Mouse (Mus musculus) layer of hippocampus, adult 9-10 months (tissue): ENCODE results near the gene Sgms2.

Source experiments
- DNase-seq: peaks from one replicate; pipeline ENCODE4 v3.0.0; 2022; ENCODE audit warnings: low spot score

The Sgms2 gene

GRCm38 (mm10) chr3:131485388-131485787, 5.8 kb downstream of the Sgms2 start:
- no peak for DNase-seq

DNA sequence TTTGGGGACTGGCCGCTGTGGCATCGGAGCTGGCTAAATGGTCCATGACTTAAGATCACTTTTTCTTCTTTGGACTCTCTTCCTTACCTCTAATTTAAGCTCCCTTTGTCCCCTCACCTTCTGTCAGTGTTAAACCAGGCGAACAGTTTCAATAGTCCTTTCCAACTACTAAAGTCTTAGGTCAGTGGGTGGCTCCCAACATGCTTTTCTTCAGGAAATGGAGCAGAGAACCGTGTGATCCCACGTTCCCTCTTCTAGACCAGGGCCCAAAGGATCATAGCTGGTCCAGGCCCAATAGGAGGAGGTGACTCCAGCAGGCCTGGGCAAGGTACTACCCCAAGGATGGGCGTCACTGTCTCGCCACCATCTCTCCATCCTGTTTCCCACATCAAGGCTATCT, 7.6 kb downstream of the Sgms2 start:
- DNase-seq, result no peak

DNA sequence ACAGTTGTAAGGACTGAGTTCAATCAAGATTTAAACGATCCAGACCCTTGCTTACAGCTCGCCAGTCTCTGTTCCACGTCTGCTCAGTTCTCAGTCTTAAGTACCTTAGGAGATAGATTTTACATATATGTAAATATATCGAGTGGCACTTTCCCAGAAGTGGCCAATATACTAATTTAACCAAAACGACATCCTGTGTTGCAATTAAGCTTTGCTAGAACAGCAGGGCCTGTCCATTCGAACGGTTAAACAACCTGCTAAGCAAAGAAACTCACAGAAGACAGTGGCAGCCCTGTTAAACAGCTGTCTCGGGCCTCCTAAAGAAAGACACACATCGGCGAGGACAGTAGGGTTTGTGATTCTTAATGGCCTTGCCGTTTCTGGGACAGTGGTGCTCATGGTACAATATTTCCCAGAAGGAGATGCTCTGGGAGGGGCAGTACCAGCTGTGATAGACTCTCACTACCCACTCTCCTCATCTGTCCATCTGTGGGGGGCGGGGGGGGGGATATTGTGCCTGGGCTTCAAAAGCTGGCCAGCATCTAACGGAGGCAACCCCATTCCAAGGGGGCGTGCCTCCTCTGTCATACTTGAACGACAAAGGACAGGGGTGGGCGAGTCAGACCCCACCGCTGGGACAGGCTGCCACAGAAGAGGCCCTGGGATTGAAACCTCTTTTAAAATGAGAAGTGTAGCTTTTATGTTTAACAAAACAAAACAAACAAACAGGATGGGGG, 9.1 kb downstream of the Sgms2 start:
- no peak for DNase-seq

- DNase-seq, result no peak
Observed at GRCm38 (mm10) chr3:131480659-131481058, 10.6 kb downstream of the Sgms2 start.

GRCm38 (mm10) chr3:131479415-131479814, 11.8 kb downstream of the Sgms2 start:
- DNase-seq, result no peak

DNA sequence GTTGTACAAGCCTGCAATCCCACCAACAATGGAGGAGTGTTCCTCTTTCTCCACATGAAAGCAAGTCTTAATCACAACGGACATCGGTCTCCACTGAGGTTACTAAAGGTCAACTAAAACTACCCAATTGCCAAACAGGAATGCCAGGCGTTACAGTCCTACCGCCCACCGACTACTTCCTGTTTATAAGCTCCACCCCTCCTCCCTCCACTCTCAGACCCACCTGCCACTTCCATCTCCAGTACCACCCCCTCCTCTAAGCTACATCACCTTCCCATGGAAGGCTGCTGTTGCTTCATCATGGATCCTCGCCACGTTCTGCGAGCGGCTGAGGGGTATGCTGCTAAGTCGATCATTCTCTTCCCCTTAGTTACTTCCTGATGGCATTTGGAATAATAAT, 15.2 kb downstream of the Sgms2 start:
- no peak for DNase-seq

DNA sequence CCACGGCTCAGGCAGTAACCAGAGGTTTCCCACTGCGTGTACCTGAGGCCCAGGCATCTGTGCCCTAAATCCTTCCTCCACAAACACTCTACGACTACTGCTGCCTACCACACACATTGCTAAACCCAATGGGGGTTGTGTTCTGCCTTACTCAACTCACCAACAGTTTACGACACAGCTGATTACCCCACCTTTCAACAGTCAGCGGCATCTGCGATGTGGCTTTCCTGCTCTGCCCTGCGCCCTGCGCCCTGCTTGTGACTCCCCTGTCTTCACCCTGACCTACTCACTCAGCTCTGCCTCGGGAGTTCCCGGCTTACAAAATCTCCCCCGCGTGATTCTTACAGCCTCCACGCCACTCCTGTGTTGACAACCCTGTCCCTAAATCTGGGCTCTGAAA, 16.7 kb downstream of the Sgms2 start:
- DNase-seq, result no peak

- DNase-seq, result no peak
Observed at GRCm38 (mm10) chr3:131473496-131473895, 17.7 kb downstream of the Sgms2 start.

DNA sequence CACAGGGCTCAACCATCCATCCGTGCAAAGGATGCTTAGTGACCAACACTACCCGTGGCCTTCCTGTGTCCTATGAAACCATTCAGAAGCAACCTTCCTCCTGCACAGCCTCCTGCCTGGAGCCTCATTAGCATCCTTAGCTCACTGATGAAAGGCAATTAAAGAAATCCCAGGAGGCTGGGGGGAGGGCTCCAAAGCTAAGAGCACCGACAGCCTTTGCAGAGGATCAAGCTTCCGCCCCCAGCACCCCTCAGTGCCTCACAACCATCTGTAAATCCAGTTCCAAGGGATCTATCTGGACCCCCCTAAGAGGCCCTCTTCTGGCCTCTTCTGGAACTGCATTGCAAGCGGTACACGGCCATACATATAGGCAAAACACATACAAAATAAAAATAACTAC, 19.4 kb downstream of the Sgms2 start:
- no peak for DNase-seq

DNA sequence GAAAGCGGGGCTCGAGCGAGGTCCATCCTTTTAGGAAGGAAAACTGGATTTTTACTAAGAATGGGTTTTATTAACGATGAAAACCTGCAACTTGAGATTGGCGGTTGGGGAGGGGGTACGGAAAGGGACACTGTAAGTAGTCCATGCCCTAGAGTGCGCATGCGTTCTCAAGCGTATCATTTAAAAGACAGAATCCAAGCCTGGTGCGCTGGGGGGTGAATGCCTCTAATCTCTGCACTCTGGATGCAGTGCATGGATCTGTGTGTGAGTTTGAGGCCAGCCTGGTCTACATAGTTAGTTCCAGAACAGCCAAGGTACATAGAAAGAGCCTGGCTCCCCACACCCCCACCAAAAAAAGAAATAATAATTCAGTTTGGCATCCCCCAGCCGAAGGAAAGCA, 19.8 kb downstream of the Sgms2 start:
- no peak for DNase-seq

- no peak for DNase-seq
Observed at GRCm38 (mm10) chr3:131470837-131471236, 20.4 kb downstream of the Sgms2 start.

DNA sequence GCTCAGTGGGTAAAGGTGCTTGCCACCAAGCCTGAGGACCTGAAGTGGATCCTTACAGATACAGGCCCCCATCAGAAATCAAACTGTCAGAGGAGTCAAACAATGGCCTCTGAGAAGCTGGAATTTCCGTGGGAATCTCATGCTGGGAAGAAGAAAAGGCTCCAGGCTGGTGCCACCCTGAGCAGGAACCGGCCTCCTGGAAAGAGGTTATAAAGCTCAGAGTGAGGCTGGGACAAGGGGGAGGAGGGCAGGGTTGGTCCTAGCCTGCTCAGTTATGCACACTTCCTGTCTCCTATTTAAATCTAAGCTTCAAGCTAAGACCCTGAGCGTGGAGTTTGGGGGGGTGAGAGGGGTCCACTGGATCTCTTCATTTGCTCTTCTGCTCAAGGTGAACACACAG, 21.6 kb downstream of the Sgms2 start:
- no peak for DNase-seq

DNA sequence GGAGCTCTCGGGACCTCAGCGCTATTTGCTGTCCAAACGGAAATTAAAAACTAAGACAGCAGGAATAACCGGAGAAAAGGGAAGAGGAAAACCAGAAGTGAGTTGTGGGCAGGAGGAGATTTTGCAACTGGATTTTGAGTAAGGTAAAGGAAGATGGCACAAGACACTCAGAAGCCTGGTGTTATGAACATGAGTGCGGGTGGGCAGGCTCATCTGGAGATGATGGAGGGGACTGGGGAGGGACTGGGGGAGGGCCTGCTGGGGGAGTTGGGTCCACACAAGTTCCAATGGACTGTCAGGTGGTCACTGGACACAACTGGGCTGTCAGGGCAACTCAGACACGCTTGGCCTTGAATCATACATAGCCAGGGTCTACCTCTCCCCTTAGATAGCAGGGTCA, 24.8 kb downstream of the Sgms2 start:
- DNase-seq, result no peak

- DNase-seq, result no peak
Observed at GRCm38 (mm10) chr3:131465536-131466260, 25.5 kb downstream of the Sgms2 start.

DNA sequence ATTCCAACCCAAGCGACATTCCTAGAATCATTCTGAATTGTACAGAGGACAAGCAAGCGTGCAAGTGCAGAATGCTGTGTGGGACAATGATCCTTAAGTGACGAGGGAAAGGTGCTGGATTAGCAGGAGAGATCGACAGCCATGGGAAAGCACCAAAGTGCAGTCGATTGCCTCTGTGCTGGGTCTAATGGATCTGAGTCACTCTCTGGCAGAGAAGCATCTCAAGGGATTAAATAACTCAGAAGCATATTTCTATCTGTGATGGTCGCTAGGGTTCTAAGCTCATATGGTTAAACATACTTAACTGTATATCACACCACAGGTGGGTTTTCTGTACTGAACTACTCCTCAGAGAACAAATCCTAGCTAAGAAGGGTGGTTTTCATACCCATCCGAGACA, 118.2 kb downstream of the Sgms2 start:
- DNase-seq, result no peak

DNA sequence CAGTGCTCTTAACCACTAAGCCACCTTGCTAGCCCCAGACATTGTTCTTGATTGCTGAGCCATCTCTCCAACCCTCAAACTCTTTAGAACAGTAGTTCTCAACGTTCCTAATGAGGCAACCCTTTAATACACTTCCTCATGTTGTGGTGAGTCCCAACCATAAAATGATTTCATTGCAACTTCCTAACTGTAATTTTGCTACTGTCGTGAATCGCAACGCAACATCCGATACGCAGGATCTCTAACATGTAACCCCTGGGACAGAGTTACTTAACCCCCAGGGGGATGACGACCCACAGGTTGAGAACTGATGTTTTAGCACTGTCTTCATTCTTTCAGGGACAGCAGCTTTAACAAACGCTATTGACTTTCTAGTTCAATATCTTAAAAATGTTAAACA, 122.5 kb downstream of the Sgms2 start:
- DNase-seq, result no peak

- DNase-seq, result no peak
Observed at GRCm38 (mm10) chr3:131367452-131367851, 123.8 kb downstream of the Sgms2 start.

GRCm38 (mm10) chr3:131364632-131365446, 126.4 kb downstream of the Sgms2 start:
- no peak for DNase-seq

GRCm38 (mm10) chr3:131364194-131364593, 127.0 kb downstream of the Sgms2 start:
- DNase-seq, result no peak

GRCm38 (mm10) chr3:131363602-131364001, 127.6 kb downstream of the Sgms2 start:
- no peak for DNase-seq

DNA sequence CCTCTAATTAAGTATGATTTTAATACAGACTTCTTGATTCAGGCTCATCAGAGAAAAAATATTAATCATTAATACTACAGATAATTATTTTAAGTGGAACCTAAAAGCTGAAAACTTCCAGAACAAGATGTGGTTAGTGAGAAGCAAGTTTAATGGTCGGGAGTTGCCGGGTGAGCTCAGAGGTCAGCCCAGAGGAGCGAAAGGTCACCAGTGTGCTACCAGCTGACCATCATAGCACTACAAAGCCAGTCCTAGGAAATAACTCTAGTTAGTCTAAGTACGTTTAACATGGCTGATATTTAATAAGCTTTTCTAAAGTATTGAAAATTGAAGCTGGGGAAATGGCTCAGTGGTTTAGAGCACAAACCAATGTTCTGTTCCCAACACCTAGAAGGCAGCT, 129.3 kb downstream of the Sgms2 start:
- DNase-seq, result no peak

- DNase-seq, result no peak
Observed at GRCm38 (mm10) chr3:131359011-131359410, 132.2 kb downstream of the Sgms2 start.

DNA sequence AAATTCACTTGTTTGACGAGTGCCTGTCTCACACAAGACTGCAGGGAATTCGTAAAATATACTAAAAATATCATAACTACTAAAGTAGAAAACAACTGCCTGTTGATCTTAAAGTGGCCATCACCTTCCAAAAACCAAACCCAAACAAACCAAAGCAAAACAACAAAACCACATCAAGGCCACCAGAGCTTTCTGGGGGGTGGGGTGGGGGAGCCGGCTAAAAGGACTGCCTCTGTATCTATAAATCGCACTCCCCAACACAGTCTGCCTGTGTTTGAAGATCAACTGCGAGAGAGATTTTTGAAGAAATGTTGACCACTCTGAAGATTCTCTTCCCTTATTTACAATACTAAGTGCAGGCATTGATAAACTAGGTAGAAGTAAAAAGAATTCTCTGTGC, 133.0 kb downstream of the Sgms2 start:
- no peak for DNase-seq
